Mouse (Mus musculus) thymus, adult 2 months (tissue): Measurements from ENCODE around the gene Rapsn.

Experiments used
- CTCF ChIP-seq: fragments of 200-500 bp; IDR thresholded peaks from 2 replicates; pipeline ENCODE4 v1.5.1; 2012; ENCODE audit warnings: mild to moderate bottlenecking, control low read depth, low read length, moderate library complexity, borderline replicate concordance; ENCODE audit not compliant: control insufficient read depth, poor library complexity, insufficient read depth; ENCODE audit errors: extremely low read depth
- POLR2A ChIP-seq: fragments of 200-500 bp; IDR thresholded peaks from 2 replicates; pipeline ENCODE4 v1.6.1; 2012; ENCODE audit warnings: mild to moderate bottlenecking, low read length, control low read depth, moderate library complexity; ENCODE audit not compliant: control insufficient read depth, poor library complexity, insufficient read depth; ENCODE audit errors: extremely low read depth

DNA sequence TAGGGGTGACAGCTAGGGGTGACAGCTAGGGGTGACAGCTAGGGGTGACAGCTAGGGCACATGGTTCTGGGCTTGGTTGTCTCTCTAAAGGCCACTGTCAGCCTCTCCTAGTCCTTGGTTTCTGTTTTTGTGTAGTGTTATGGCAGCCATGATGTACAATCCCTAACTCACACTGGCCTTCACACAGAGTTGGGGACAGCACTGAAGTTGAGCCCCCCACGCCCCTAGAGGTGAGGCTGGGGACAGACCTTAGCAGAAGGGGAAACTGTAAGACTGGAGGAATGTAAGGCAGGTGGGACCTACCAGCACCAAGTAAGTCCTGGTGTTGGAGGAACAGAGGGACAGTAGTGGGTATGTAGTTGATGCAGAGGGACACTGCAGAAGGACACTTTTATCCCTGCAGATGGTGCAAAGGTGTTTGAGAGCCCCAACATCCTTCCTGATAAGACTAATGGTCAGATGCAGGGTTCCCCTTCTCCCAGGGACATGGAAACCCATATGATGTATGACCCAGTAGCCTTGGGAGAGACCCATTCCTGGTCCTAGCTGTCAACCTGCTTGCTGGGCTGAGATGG is 48.0 kb downstream of the Rapsn start:
- no peak for TF ChIP-seq POLR2A
- no peak for TF ChIP-seq CTCF
